Mouse (Mus musculus) midbrain, embryonic 10.5 days (tissue): Measurements from ENCODE around the gene Slc37a3. TPM values are rescaled to one million over a fixed set of nuclear protein-coding genes. Genes with fewer than 3 reads are reported as not detected.
A peak's percentile ranks its signal among the peaks of the same experiment; 100 is the strongest.
"Not testable (repeated sequence)": the region's sequence is repeated elsewhere in the genome, so short reads cannot be mapped to it uniquely, and the experiment has no call there.

Experiments used
- DNase-seq: peaks from one replicate; pipeline ENCODE4 v3.0.0-alpha.2; 2017; ENCODE audit warnings: low spot score
- H3K27ac ChIP-seq: fragments of 300-500 bp; sonication (generic); replicated peaks from 2 replicates; pipeline ENCODE4 v1.5.1; 2016; ENCODE audit warnings: mild to moderate bottlenecking
- H3K27me3 ChIP-seq: fragments of 300-500 bp; sonication (generic); 2 replicates; pipeline ENCODE4 v1.6.1; 2016; ENCODE audit warnings: low read depth, mild to moderate bottlenecking; ENCODE audit not compliant: poor library complexity, severe bottlenecking
- H3K36me3 ChIP-seq: fragments of 300-500 bp; sonication (generic); 2 replicates; pipeline ENCODE4 v1.6.1; 2016; ENCODE audit warnings: mild to moderate bottlenecking, moderate library complexity
- H3K4me1 ChIP-seq: fragments of 300-500 bp; sonication (generic); 2 replicates; pipeline ENCODE4 v1.6.1; 2016
- H3K4me3 ChIP-seq: fragments of 300-500 bp; sonication (generic); 2 replicates; pipeline ENCODE4 v1.5.1; 2016; ENCODE audit warnings: mild to moderate bottlenecking, moderate library complexity
- H3K9me3 ChIP-seq: fragments of 300-500 bp; sonication (generic); replicated peaks from 2 replicates; pipeline ENCODE4 v1.6.1; 2016; ENCODE audit warnings: mild to moderate bottlenecking
- WGBS: fragments of 180-500 bp; shearing (Covaris S2); methylation state at CpG from one replicate; pipeline ENCODE4 v1.1.7; 2016; 5-methylcytosine and 5-hydroxymethylcytosine counted together
- polyA plus RNA-seq: library from polyadenylated mRNA; unstranded; fragments of >200 nt; fragmentation: Nextera tagmentation; extraction: Ambion mirVana; gene quantifications from 2 replicates; pipeline ENCODE4 v1.2.1, GENCODE M21; 2016

The Slc37a3 gene
- polyA plus RNA-seq = 45.3 and 51.4 TPM in 2 replicates

GRCm38 (mm10) chr6:39377311-39377827, at the start of gene Slc37a3:
Gene Slc37a3, minus strand, starts transcription at chr6:39377675.
- WGBS = under 1% methylated on average over 43 of the region's 43 CpGs
- no peaks in the 10 kb centered on the region for H3K9me3 ChIP-seq
- DNase-seq = peak; percentile 87
- peaks cover 43% of the 10 kb centered on the region for H3K4me1 ChIP-seq
- peaks cover 35% of the 10 kb centered on the region for H3K27me3 ChIP-seq
- peaks cover 16% of the 10 kb centered on the region for H3K36me3 ChIP-seq
- peak within 1 kb of the TSS; percentile 94 for H3K27ac ChIP-seq
- peak within 1 kb of the TSS; percentile 98 for H3K4me3 ChIP-seq

DNA sequence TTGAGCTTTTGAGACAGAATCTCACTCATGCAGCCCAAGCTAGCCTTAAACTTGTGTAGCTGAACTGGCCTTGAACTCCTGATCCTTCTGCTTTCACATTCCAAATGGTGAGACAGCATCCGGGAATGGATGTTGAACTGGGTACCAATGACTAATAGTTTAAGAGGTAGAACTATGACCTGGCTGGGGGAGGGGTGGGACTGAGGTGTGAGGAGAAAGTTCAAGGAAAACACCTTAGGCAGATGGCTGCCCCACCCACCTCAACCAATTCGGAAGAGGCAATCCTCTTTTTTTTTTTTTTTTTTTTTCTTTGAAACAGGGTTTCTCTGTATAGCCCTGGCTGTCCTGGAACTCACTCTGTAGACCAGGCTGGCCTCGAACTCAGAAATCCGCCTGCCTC, 49.2 kb upstream of the Slc37a3 start:
- Histone ChIP-seq H3K36me3 (no peaks in the 10 kb centered on the region), H3K4me1 (no peaks in the 10 kb centered on the region), H3K4me3 (no peak overlapping the region), H3K27ac (no peak overlapping the region), H3K9me3 (no peaks in the 10 kb centered on the region), H3K27me3 (peaks cover 10% of the 10 kb centered on the region; the same call in 1 of the 2 replicates)
- no peak for DNase-seq
- WGBS = 80% methylated on average over 4 of the region's 4 CpGs

DNA sequence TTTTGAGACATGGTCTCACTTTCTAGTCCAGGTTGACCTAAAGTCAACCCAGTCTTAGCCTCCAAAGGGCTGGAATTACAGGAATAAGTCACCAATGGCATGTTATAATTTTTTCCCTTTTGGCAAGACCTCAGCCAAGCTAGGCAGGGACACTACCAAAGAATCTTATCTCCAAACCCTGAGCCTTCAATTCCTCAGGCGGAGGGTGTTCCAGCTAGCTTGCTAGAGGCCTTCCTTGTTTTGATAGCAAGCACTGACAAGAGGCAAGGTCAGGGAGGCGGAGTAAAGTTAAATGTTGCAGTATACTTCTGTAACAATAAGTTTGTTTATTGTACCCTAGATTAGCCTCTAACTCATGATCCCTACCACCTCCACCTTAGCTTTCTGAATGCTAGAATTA, 47.7 kb upstream of the Slc37a3 start:
- peaks cover 7% of the 10 kb centered on the region for H3K4me1 ChIP-seq
- no peaks in the 10 kb centered on the region for H3K9me3 ChIP-seq
- H3K4me3 ChIP-seq = no peak overlapping the region
- no peaks in the 10 kb centered on the region for H3K36me3 ChIP-seq
- no peak for DNase-seq
- H3K27me3 ChIP-seq = peaks cover 13% of the 10 kb centered on the region; the same call in 1 of the 2 replicates
- H3K27ac ChIP-seq = no peak overlapping the region
- WGBS = 84% methylated on average over 2 of the region's 2 CpGs

DNA sequence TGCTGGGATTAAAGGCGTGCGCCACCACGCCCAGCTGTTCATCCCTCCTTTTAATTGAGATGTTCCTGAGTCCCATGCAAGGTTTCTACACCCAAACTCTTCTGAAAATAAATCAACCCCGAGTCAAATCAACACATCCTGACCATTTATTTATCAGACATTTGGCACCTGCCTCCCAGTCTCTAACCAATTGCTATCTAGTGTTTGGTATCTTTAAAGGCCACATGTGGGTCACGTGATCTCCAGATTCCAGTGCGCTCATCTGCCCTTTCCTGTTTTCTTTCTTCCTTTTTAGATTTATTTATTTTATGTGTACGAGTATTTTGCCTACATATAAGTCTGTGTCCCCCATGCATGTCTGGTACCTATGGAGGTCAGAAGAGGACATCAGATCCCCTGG, 46.2 kb upstream of the Slc37a3 start:
- no peak for DNase-seq
- H3K9me3 ChIP-seq = no peaks in the 10 kb centered on the region
- WGBS = 87% methylated on average over 7 of the region's 7 CpGs
- H3K4me3 ChIP-seq = no peak overlapping the region
- no peaks in the 10 kb centered on the region for H3K36me3 ChIP-seq
- H3K27ac ChIP-seq = no peak overlapping the region
- H3K4me1 ChIP-seq = peaks cover 13% of the 10 kb centered on the region
- H3K27me3 ChIP-seq = peaks cover 14% of the 10 kb centered on the region; the same call in 1 of the 2 replicates

DNA sequence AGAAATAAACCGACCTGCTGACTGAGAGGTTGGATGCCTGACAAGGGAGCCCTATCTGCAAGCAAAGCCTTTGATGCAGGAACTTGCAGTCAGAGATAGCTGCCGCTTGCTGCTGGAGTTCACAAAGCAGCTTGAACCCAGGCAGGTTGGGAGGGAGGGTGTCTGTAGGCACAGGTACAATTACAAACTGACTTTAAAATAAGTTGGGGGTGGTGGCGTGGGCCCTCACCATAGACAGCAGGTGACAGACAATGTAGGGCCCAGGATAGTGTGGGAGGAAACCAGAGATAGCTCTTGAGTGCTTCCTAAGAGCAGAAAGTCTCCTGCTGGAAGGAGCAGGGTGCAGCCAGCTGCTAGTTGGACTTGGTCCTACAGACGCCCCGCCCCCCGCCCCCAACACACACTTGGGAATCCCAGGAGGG, 45.7 kb upstream of the Slc37a3 start:
- peaks cover 19% of the 10 kb centered on the region for H3K4me1 ChIP-seq
- H3K4me3 ChIP-seq = no peak overlapping the region
- no peak for DNase-seq
- H3K36me3 ChIP-seq = no peaks in the 10 kb centered on the region
- H3K27ac ChIP-seq = no peak overlapping the region
- peaks cover 19% of the 10 kb centered on the region; the same call in 1 of the 2 replicates for H3K27me3 ChIP-seq
- 64% methylated on average over 6 of the region's 6 CpGs for WGBS
- H3K9me3 ChIP-seq = no peaks in the 10 kb centered on the region

GRCm38 (mm10) chr6:39420867-39421266, 43.4 kb upstream of the Slc37a3 start:
- no peaks in the 10 kb centered on the region for H3K9me3 ChIP-seq
- H3K27ac ChIP-seq = no peak overlapping the region
- peaks cover 23% of the 10 kb centered on the region for H3K4me1 ChIP-seq
- H3K27me3 ChIP-seq = peaks cover 23% of the 10 kb centered on the region; the same call in 1 of the 2 replicates
- DNase-seq = no peak
- WGBS = 44% methylated on average over 4 of the region's 4 CpGs
- H3K4me3 ChIP-seq = peak overlapping the region; percentile 100
- peaks cover 8% of the 10 kb centered on the region for H3K36me3 ChIP-seq

DNA sequence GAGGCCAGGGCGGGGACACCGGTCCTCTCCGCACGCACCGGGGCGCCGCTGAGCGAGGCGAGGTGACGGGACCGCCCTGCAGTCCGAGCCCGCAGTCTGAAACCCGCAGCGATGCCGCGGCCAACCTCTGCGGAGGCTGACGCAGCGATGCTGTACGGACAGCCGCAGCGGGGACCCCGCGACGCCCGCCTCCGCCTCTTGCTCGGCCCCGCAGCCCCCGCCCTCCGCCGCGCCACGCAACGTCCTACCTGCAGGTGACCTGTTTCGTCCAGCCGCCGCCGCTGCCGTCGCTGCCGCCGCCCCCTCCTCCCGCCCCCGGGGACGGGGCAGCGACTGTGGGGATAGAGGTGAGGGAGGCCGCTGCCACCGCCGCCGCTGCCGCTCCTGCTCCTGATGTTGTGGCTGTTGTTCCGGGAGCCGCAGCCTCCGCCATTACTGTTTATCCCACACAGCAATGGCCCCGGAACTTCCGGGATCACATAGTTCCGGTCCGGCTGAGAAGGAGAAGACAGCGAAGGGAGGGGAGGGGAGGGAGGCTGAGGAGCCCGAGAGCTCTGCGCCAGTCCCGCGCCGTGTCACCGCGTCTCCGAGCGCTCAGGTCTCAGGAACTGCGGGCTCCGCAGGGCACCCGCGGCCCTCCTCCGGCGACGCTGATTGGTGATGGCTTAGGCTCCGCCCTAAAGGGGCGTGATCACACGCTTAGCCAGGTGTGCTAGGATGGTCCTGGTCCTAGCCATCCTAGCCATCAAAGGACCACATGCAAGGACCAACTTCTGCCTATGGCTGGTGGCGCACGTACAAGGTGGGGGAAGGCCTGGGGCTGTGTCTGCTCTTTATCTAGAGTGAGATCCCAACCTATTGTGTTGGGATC, 42.6 kb upstream of the Slc37a3 start, which contains the start of gene Mkrn1:
TSS of gene Mkrn1 (minus strand) at position 612 of the 871 bp plus-strand sequence.
- H3K9me3 ChIP-seq = no peaks in the 10 kb centered on the region
- H3K36me3 ChIP-seq = peaks cover 9% of the 10 kb centered on the region
- peaks cover 23% of the 10 kb centered on the region; the same call in 1 of the 2 replicates for H3K27me3 ChIP-seq
- peak within 1 kb of the TSS; percentile 95 for H3K27ac ChIP-seq
- H3K4me1 ChIP-seq = peaks cover 23% of the 10 kb centered on the region
- DNase-seq = peak; percentile 89
- under 1% methylated on average over 82 of the region's 82 CpGs for WGBS
- peak within 1 kb of the TSS; percentile 100 for H3K4me3 ChIP-seq

DNA sequence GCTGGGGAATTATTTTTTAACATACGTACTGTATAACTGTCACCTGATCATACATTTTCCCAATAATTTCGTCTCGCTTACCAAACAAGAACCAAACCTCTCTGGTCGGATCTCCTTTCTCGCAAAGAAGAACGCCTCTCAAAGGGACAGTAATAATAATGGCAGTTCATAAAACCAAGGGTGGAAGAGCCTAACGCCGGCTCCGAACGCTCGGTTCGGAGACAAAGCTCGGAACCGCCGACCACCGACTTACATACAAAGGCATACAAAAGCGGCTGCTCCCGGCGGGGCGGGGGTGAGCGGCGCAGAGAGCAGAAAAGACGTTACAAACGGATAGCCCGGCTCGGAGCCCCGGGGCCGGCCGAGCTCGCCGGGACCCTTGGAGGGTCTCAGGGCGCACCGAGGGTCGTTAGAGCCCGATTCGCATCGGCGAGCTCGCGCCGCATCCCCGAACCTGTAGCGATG, 41.9 kb upstream of the Slc37a3 start:
- under 1% methylated on average over 43 of the region's 43 CpGs for WGBS
- Histone ChIP-seq H3K27ac (peak overlapping the region; percentile 95), H3K9me3 (no peaks in the 10 kb centered on the region), H3K27me3 (peaks cover 23% of the 10 kb centered on the region; the same call in 1 of the 2 replicates), H3K4me3 (peak overlapping the region; percentile 100), H3K4me1 (peaks cover 23% of the 10 kb centered on the region), H3K36me3 (peaks cover 9% of the 10 kb centered on the region)
- DNase-seq = no peak

DNA sequence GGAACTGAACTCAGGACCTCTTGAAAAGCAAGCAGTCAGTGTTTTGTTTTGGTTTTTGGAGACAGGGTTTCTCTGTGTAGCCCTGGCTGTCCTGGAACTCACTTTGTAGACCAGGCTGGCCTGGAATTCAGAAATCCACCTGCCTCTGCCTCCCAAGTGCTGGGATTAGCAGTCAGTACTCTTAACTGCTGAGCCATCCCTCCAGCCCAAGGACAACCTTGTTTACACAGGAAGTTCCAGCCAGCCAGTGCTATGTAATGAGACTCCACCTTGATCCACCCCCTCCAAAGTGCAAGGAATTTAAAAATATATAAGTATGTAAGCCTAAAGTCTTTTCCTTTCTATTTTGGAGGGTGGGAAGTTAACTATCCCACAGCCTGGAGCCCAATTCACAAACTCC, 39.2 kb upstream of the Slc37a3 start:
- H3K27ac ChIP-seq, H3K36me3 ChIP-seq, DNase-seq, H3K9me3 ChIP-seq, H3K4me3 ChIP-seq: not testable (repeated sequence)
- H3K27me3 ChIP-seq = peaks cover 12% of the 10 kb centered on the region; the same call in 1 of the 2 replicates
- peaks cover 23% of the 10 kb centered on the region for H3K4me1 ChIP-seq

DNA sequence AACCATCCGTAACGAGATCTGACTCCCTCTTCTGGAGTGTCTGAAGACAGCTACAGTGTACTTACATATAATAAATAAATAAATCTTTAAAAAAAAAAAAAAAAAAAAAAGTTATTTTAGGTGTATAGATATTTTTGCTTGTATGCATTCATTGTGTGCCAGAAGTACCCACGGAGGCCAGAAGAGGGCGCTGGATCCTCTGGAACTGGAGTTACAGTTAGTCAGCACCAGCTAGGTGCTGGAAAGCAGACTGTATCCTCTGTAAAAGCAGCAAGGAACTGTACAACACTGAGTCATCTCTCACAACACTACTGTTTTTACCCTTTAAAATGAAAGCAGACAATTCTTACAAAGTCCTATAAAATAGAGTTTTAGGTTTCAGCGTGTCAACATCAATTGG, 38.3 kb upstream of the Slc37a3 start:
- WGBS = 56% methylated on average over 4 of the region's 5 CpGs

GRCm38 (mm10) chr6:39414106-39414505, 36.6 kb upstream of the Slc37a3 start:
- Histone ChIP-seq H3K27ac (no peak overlapping the region), H3K4me1 (peaks cover 14% of the 10 kb centered on the region), H3K9me3 (no peaks in the 10 kb centered on the region), H3K36me3 (peaks cover 22% of the 10 kb centered on the region), H3K4me3 (no peak overlapping the region), H3K27me3 (peaks cover 10% of the 10 kb centered on the region; the same call in 1 of the 2 replicates)
- 91% methylated on average over 1 of the region's 1 CpGs for WGBS
- no peak for DNase-seq

More for the DNA sequence above, 38.3 kb upstream of the Slc37a3 start:
- Histone ChIP-seq H3K36me3 (peaks cover 9% of the 10 kb centered on the region), H3K27ac (no peak overlapping the region), H3K27me3 (peaks cover 10% of the 10 kb centered on the region; the same call in 1 of the 2 replicates), H3K4me3 (no peak overlapping the region), H3K9me3 (no peaks in the 10 kb centered on the region), H3K4me1 (peaks cover 21% of the 10 kb centered on the region)
- peak; percentile 56 for DNase-seq

- WGBS = 95% methylated on average over 5 of the region's 5 CpGs
- DNase-seq = no peak
- Histone ChIP-seq H3K27me3 (no peaks in the 10 kb centered on the region), H3K4me3 (no peak overlapping the region), H3K27ac (no peak overlapping the region), H3K4me1 (no peaks in the 10 kb centered on the region), H3K9me3 (no peaks in the 10 kb centered on the region), H3K36me3 (peaks cover 84% of the 10 kb centered on the region)
These were observed 29.0 kb upstream of the Slc37a3 start for GRCm38 (mm10) chr6:39406480-39406879.

DNA sequence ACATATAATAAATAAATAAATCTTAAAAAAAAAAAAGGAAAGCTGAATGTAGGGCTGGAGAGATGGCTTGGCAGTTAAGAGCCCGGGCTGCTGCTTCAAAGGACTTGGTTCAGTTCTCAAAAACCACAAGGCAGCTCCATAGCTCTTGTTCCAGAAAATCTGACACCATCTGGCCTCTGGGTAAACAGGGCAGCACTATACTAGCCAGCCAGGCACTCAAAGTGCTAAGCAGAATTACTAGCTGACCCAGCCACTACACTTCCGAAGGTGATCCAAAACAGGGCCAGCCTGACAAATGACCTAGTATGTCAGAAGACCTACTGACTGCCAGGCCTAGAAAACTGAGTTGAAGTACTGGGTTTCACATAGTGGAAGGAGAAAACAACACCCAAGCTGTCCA, 25.7 kb upstream of the Slc37a3 start:
- H3K36me3 ChIP-seq = peaks cover 95% of the 10 kb centered on the region

More for the DNA sequence above, 25.7 kb upstream of the Slc37a3 start:
- 94% methylated on average over 2 of the region's 2 CpGs for WGBS
- Histone ChIP-seq H3K4me1 (no peaks in the 10 kb centered on the region), H3K27ac (no peak overlapping the region), H3K4me3 (no peak overlapping the region), H3K27me3 (no peaks in the 10 kb centered on the region), H3K9me3 (no peaks in the 10 kb centered on the region)
- DNase-seq = no peak
